Mouse (Mus musculus) embryonic facial prominence, embryonic 11.5 days (tissue): Measurements from ENCODE around the gene Tmem54. TPM values are rescaled to one million over a fixed set of nuclear protein-coding genes. Genes with fewer than 3 reads are reported as not detected.

ENCODE experiments used
- ATAC-seq: fragments of 200-750 bp; cut with Nextera tagmentation; replicated peaks from 2 replicates; pipeline ENCODE4 v1.8.0; 2017; ENCODE audit warnings: low read depth; ENCODE audit not compliant: insufficient number of reproducible peaks, low FRiP score, low TSS enrichment
- DNase-seq: peaks from one replicate; pipeline ENCODE4 v3.0.0-alpha.2; 2015; ENCODE audit warnings: low spot score
- H3K27ac ChIP-seq: fragments of 300-500 bp; sonication (generic); replicated peaks from 2 replicates; pipeline ENCODE4 v1.5.1; 2014; ENCODE audit warnings: mild to moderate bottlenecking, low read depth, low read length, control low read depth
- H3K27me3 ChIP-seq: fragments of 300-500 bp; sonication (generic); 2 replicates; pipeline ENCODE4 v1.6.1; 2014; ENCODE audit warnings: mild to moderate bottlenecking, low read length, moderate library complexity, mixed read lengths; ENCODE audit not compliant: control insufficient read depth, insufficient read depth
- H3K36me3 ChIP-seq: fragments of 300-500 bp; sonication (generic); replicated peaks from 2 replicates; pipeline ENCODE4 v1.6.1; 2014; ENCODE audit warnings: low read depth, mild to moderate bottlenecking, low read length, moderate library complexity, mixed read lengths; ENCODE audit not compliant: control insufficient read depth, insufficient read depth
- H3K4me1 ChIP-seq: fragments of 300-500 bp; sonication (generic); 2 replicates; pipeline ENCODE4 v1.6.1; 2014; ENCODE audit warnings: low read length, mixed read lengths; ENCODE audit not compliant: control insufficient read depth, insufficient read depth
- H3K4me2 ChIP-seq: fragments of 300-500 bp; sonication (generic); 2 replicates; pipeline ENCODE4 v1.6.1; 2014; ENCODE audit warnings: low read depth, mild to moderate bottlenecking, control low read depth, low read length, moderate library complexity
- H3K4me3 ChIP-seq: fragments of 300-500 bp; sonication (generic); 2 replicates; pipeline ENCODE4 v1.5.1; 2014; ENCODE audit warnings: low read depth, low read length, control low read depth
- H3K9ac ChIP-seq: fragments of 300-500 bp; sonication (generic); replicated peaks from 2 replicates; pipeline ENCODE4 v1.6.1; 2014; ENCODE audit warnings: mild to moderate bottlenecking, control low read depth, low read length
- H3K9me3 ChIP-seq: fragments of 300-500 bp; sonication (generic); replicated peaks from 2 replicates; pipeline ENCODE4 v1.6.1; 2016; ENCODE audit warnings: mild to moderate bottlenecking, low read length, inconsistent platforms, mixed read lengths; ENCODE audit not compliant: control insufficient read depth
- WGBS: fragments of 180-500 bp; shearing (Covaris S2); extraction: QIAGEN DNeasy Blood & Tissue Kit; methylation state at CpG from one replicate; pipeline ENCODE4 v1.1.7; 2014; 5-methylcytosine and 5-hydroxymethylcytosine counted together
- polyA plus RNA-seq: library from polyadenylated mRNA; unstranded; fragments of >200 nt; fragmentation: Nextera tagmentation; extraction: Ambion mirVana; gene quantifications from 2 replicates; pipeline ENCODE4 v1.2.1, GENCODE M21; 2014

Gene Tmem54
- polyA plus RNA-seq, 1 experiment from 2014 or later, result 6.4 TPM

DNA sequence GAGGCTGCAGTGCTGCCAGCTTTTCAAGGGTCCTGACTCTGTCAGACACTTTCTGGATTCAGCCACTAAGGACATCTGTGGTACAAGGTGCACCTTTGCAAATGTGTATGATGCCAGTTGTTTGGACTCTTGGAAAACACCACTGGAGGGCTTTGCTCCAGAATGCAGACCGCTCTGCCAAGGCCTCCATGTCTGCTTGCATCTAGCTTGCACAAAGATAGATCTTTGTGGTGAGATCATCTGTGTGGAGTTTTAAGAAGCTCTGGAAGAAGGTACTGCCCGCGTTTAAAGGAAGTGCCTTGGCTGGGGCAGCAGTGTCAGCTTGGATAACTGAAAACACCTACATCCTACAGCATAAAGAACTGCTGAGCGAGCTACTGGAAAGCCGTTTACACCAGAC, 38.2 kb downstream of the Tmem54 start:
- Histone ChIP-seq H3K4me1 (no peaks in the 10 kb centered on the region), H3K4me2 (no peak overlapping the region), H3K27me3 (no peaks in the 10 kb centered on the region), H3K9me3 (no peaks in the 10 kb centered on the region), H3K36me3 (no peaks in the 10 kb centered on the region), H3K27ac (no peak overlapping the region), H3K9ac (no peak overlapping the region), H3K4me3 (no peak overlapping the region)
- DNase-seq, result no peak
- WGBS, result 86% methylated on average over 5 of the region's 5 CpGs
- no peak for ATAC-seq

- WGBS, result 65% methylated on average over 16 of the region's 16 CpGs
- no peak overlapping the region for H3K27ac ChIP-seq
- no peaks in the 10 kb centered on the region; the same call in 1 of the 2 replicates for H3K36me3 ChIP-seq
- H3K4me2 ChIP-seq, result no peak overlapping the region
- no peak for DNase-seq
- H3K27me3 ChIP-seq, result no peaks in the 10 kb centered on the region
- H3K4me3 ChIP-seq, result no peak overlapping the region
- H3K9me3 ChIP-seq, result no peaks in the 10 kb centered on the region
- no peak overlapping the region for H3K9ac ChIP-seq
- no peaks in the 10 kb centered on the region for H3K4me1 ChIP-seq
- ATAC-seq, result no peak
Observed at GRCm38 (mm10) chr4:129144401-129145367, 39.3 kb downstream of the Tmem54 start.

DNA sequence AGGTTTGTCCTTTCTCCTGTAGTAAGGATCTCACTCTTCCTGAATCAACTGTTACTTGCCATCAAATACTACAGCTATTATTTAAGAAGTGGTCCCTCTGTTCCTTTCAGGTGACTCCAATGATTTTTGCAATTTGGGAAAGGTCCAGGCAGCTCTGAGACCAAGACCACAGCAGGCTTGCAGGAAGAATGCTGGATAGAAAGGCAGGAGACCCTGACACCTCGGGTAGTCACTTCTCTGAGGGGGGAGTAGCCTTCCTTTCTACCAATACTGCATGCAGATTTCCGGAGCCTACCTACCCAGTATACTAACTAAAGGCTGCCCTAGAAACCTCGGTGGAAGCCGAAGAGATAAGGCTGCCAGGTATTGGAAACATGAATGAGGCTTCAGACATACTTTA, 40.1 kb downstream of the Tmem54 start:
- Histone ChIP-seq H3K27ac (no peak overlapping the region), H3K36me3 (no peaks in the 10 kb centered on the region; the same call in 1 of the 2 replicates), H3K4me2 (no peak overlapping the region), H3K9me3 (no peaks in the 10 kb centered on the region), H3K4me1 (no peaks in the 10 kb centered on the region), H3K27me3 (no peaks in the 10 kb centered on the region), H3K4me3 (no peak overlapping the region), H3K9ac (no peak overlapping the region)
- ATAC-seq (no peak), DNase-seq (no peak)
- 70% methylated on average over 4 of the region's 4 CpGs for WGBS

- no peak overlapping the region for H3K9ac ChIP-seq
- H3K27ac ChIP-seq, result no peak overlapping the region
- no peak for ATAC-seq
- H3K4me2 ChIP-seq, result no peak overlapping the region
- no peak for DNase-seq
- no peaks in the 10 kb centered on the region for H3K9me3 ChIP-seq
- H3K27me3 ChIP-seq, result no peaks in the 10 kb centered on the region
- H3K4me3 ChIP-seq, result no peak overlapping the region
- H3K4me1 ChIP-seq, result no peaks in the 10 kb centered on the region
- no peaks in the 10 kb centered on the region; the same call in 1 of the 2 replicates for H3K36me3 ChIP-seq
- 86% methylated on average over 4 of the region's 4 CpGs for WGBS
Observed at GRCm38 (mm10) chr4:129145943-129146342, 40.6 kb downstream of the Tmem54 start.

DNA sequence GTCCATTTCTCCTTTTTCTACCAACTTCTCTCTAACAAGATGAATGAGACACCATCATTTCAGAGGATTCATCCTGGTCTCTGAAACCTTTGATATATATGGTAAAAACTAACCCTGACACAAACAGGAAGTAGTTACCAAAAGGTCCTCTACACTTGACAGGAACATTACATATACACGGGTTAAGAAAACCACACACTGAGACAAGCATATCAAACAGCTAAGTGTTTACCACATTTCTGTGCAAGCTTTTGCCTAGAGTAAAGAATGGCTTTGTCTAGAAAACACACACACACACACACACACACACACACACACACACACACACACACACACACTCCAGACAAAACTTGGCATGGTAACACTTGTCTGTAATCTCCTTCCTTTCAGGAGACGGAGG, 41.0 kb downstream of the Tmem54 start:
- ATAC-seq (no peak), DNase-seq (no peak)
- Histone ChIP-seq H3K4me1 (no peaks in the 10 kb centered on the region), H3K27ac (no peak overlapping the region), H3K9me3 (no peaks in the 10 kb centered on the region), H3K4me2 (no peak overlapping the region), H3K36me3 (no peaks in the 10 kb centered on the region; the same call in 1 of the 2 replicates), H3K9ac (no peak overlapping the region), H3K4me3 (no peak overlapping the region), H3K27me3 (no peaks in the 10 kb centered on the region)
- WGBS, result 75% methylated on average over 2 of the region's 2 CpGs

DNA sequence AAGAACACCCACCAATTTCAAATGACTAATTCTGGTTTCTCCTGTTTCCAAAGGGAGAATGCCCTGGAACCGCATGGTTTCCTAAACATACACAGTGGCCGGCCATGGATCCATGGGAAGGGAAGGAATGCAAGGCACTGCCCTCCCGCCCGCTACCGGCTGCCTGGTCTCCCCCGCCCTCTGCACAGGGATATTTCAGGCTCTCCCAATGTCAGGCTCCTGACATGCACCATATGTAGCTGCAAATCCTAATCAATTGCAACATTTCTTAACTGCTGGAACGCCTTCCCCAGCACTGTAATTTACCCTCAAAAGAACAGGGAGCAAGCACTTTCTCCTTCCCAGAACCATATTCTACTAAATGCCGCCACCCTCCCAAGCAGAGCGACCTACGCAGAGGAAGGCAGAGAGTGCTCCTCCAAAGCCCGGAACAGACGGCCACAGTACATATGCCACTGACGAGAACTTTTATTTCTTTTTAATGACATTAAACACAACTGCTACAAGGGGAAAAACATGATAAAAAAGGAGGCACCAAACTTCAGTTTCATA, 42.3 kb downstream of the Tmem54 start:
- 86% methylated on average over 13 of the region's 13 CpGs for WGBS
- Histone ChIP-seq H3K4me2 (no peak overlapping the region), H3K9ac (no peak overlapping the region), H3K9me3 (no peaks in the 10 kb centered on the region), H3K27ac (no peak overlapping the region), H3K4me1 (no peaks in the 10 kb centered on the region), H3K36me3 (no peaks in the 10 kb centered on the region; the same call in none of the 2 replicates), H3K4me3 (no peak overlapping the region), H3K27me3 (no peaks in the 10 kb centered on the region)
- ATAC-seq (no peak), DNase-seq (no peak)

GRCm38 (mm10) chr4:129149321-129149720, 44.0 kb downstream of the Tmem54 start:
- ATAC-seq, result no peak
- WGBS, result 72% methylated on average over 1 of the region's 1 CpGs
- H3K9ac ChIP-seq, result no peak overlapping the region
- no peak overlapping the region for H3K4me2 ChIP-seq
- no peak for DNase-seq
- H3K27ac ChIP-seq, result no peak overlapping the region
- H3K9me3 ChIP-seq, result no peaks in the 10 kb centered on the region
- no peak overlapping the region for H3K4me3 ChIP-seq
- H3K27me3 ChIP-seq, result no peaks in the 10 kb centered on the region
- no peaks in the 10 kb centered on the region for H3K4me1 ChIP-seq
- no peaks in the 10 kb centered on the region; the same call in none of the 2 replicates for H3K36me3 ChIP-seq

GRCm38 (mm10) chr4:129151276-129151811, 46.0 kb downstream of the Tmem54 start:
- DNase-seq (no peak), ATAC-seq (no peak)
- Histone ChIP-seq H3K36me3 (peaks cover 3% of the 10 kb centered on the region), H3K27me3 (no peaks in the 10 kb centered on the region), H3K4me2 (no peak overlapping the region), H3K4me1 (no peaks in the 10 kb centered on the region), H3K9me3 (no peaks in the 10 kb centered on the region), H3K27ac (no peak overlapping the region), H3K9ac (no peak overlapping the region), H3K4me3 (no peak overlapping the region)
- 93% methylated on average over 4 of the region's 4 CpGs for WGBS
